Mouse (Mus musculus): ENCODE data around the gene Slc6a5. TPM values are rescaled to one million over a fixed set of nuclear protein-coding genes. Genes with fewer than 3 reads are reported as not detected.
A peak's percentile ranks its signal among the peaks of the same experiment; 100 is the strongest.

The Slc6a5 gene
- not detected in 2 replicates for polyA plus RNA-seq (2016; fragmentation: Nextera tagmentation; extraction: Ambion mirVana)

DNA sequence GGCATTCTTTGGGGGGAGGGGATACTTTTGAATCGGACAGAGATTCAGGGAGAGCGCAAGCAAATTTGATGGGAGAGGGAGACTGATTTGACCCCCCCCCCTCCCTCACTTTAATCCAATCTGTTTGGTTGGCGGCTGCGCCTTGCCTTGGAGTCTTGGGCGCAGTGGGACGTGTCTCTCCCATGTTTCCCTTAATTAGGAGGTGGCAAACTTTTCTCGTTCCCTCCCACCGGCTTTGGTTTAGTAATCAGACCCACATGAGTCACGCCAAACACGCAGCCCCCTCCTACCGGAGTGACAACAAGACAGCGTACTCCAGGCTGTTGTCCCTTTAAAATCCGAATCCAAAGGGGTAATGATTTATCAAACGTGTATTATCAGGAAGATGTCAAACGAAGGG lies at the start of gene Slc6a5:
Slc6a5 (plus strand) TSS at position 297 of the 400 bp plus-strand sequence.
- Histone ChIP-seq H3K27me3 (ENCODE audit: insufficient read depth, poor library complexity, severe bottlenecking) (peaks cover 100% of the 10 kb centered on the region), H3K4me1 (peaks cover 9% of the 10 kb centered on the region), H3K4me3 (no peak within 1 kb of the TSS), H3K9me3 (no peaks in the 10 kb centered on the region), H3K27ac (no peak within 1 kb of the TSS), H3K36me3 (no peaks in the 10 kb centered on the region)
- DNase-seq (ENCODE audit: low spot score), result no peak
- WGBS, result 3% methylated on average over 15 of the region's 15 CpGs

DNA sequence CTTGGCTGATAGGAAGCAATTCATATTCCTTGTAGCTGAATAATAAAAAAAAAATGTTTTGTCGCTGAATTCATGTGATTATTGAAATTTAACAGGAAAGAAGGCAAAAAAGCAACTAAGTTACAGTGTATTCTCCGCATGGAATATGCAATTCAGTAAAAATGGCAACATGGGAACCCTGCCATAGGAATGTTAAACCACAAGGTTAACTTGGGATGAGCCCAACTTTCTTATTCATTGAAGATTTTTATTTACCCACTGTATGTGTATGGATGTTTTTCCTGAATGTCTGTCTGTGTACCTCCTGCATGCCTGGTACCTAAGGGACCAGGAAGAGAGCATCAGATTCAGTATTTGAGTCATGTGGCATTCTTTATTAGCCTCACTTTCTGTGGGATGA lies 48.8 kb upstream of the Slc6a5 start:
- Histone ChIP-seq H3K36me3 (peaks cover 13% of the 10 kb centered on the region), H3K4me3 (no peak overlapping the region), H3K27me3 (ENCODE audit: insufficient read depth, poor library complexity, severe bottlenecking) (no peaks in the 10 kb centered on the region), H3K4me1 (no peaks in the 10 kb centered on the region), H3K9me3 (no peaks in the 10 kb centered on the region), H3K27ac (no peak overlapping the region)
- DNase-seq (ENCODE audit: low spot score), result no peak
- 94% methylated on average over 2 of the region's 2 CpGs for WGBS

DNA sequence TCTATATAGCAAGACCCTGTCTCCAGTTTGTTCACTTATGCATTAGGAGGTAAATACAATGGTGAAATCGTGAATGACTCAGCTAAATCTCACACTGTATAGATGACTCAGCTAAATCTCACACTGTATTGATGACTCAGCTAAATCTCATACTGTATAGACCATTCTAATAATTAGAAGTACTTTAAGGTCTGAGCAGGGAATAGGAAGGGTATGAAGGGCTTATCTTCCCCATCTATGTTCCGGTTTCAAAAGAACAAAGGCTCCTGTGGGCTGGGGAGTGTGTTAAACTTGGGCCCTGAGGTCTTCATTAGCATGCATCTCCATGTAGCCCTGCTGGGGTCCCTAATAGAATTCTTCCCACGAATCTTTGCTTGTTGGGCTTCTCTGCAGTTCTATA lies 46.2 kb upstream of the Slc6a5 start:
- no peak for DNase-seq (ENCODE audit: low spot score)
- Histone ChIP-seq H3K4me3 (no peak overlapping the region), H3K27me3 (ENCODE audit: insufficient read depth, poor library complexity, severe bottlenecking) (no peaks in the 10 kb centered on the region), H3K36me3 (no peaks in the 10 kb centered on the region; the same call in 1 of the 2 replicates), H3K27ac (no peak overlapping the region), H3K4me1 (no peaks in the 10 kb centered on the region), H3K9me3 (no peaks in the 10 kb centered on the region)
- 74% methylated on average over 3 of the region's 3 CpGs for WGBS

DNA sequence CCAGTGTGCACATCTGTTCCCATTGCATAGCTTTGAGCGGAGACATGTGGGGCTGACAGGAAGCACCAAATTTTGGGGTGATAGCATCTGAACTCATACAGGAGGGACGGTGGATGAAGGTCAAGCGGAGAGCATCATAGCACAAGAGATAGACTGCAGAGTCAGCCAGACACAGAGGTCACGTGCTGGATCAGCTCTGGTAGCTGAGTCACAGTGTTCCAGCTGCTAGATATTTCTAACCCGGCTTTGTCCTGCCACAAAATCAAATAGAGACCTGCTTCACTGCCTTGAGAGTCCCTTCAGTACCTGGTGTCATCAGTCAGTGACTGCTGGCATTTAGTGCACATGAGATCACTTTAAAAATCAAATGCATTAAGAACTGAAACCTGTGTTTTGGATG lies 40.3 kb upstream of the Slc6a5 start:
- Histone ChIP-seq H3K9me3 (no peaks in the 10 kb centered on the region), H3K27me3 (ENCODE audit: insufficient read depth, poor library complexity, severe bottlenecking) (no peaks in the 10 kb centered on the region), H3K27ac (no peak overlapping the region), H3K4me1 (no peaks in the 10 kb centered on the region), H3K4me3 (no peak overlapping the region), H3K36me3 (no peaks in the 10 kb centered on the region)
- no peak for DNase-seq (ENCODE audit: low spot score)
- WGBS, result 64% methylated on average over 5 of the region's 5 CpGs

DNA sequence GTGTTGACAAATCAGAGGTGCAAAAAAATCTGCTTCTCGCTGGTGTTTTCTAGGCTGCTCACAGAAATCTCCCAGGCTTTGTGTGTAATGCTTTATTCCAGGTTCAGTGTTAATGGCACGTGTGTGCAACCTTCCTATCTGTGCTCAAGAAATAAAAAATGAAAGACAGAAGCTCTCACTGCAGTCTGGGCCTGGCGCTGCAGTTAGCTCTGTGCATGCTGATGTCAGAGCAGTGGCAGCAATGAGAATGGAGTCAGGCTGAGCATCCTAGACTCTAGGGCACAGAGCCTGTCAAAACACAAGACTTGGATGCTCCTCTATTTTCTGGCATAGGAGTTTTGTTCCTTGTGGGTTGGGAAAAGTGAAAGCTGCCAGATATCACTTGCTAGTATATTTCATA lies 39.7 kb upstream of the Slc6a5 start:
- no peak for DNase-seq (ENCODE audit: low spot score)
- no peaks in the 10 kb centered on the region for H3K36me3 ChIP-seq
- no peaks in the 10 kb centered on the region for H3K27me3 ChIP-seq (ENCODE audit: insufficient read depth, poor library complexity, severe bottlenecking)
- no peaks in the 10 kb centered on the region for H3K4me1 ChIP-seq
- H3K27ac ChIP-seq, result no peak overlapping the region
- H3K4me3 ChIP-seq, result no peak overlapping the region
- no peaks in the 10 kb centered on the region for H3K9me3 ChIP-seq
- 71% methylated on average over 3 of the region's 3 CpGs for WGBS

DNA sequence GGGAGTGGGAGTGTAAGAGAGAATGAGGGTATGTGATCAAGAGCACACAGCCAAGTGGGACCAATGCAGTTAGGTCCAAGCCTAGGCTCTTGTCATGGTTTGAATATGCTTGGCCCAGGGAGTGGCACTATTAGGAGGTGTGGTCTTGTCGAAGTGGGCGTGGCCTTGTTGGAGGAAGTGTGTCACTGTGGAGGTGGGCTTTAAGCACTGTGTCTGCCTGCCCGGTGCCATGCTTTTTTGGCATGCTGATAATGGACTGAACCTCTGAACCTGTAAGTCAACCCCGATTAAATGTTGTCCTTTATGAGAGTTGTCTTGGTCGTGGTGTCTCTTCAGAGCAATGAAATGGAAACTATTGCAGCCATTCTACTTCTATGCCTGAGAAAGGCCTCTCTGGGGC lies 32.6 kb upstream of the Slc6a5 start:
- 74% methylated on average over 5 of the region's 5 CpGs for WGBS
- no peaks in the 10 kb centered on the region for H3K27me3 ChIP-seq (ENCODE audit: insufficient read depth, poor library complexity, severe bottlenecking)
- no peak overlapping the region for H3K27ac ChIP-seq
- no peaks in the 10 kb centered on the region for H3K9me3 ChIP-seq
- no peak overlapping the region for H3K4me3 ChIP-seq
- no peaks in the 10 kb centered on the region for H3K36me3 ChIP-seq
- no peak for DNase-seq (ENCODE audit: low spot score)
- peaks cover 3% of the 10 kb centered on the region for H3K4me1 ChIP-seq

DNA sequence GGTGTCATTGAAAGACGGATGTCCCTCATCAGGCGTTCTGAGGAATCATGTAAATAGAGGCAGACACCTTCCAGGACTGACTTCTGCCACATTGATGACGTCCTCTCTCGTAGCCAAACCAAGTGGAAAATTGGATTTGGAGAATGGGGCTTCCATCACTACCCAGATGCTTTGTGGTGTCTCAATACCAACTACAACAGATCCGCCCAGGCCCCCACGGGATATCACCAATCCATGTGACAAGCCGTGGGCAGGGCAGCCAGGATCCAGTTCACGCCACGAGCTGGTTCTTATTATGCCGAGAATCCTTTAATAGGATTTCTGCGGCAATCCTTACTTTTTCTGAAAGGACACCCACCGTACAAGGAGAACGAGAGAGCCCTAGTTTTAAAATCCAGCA lies 30.9 kb upstream of the Slc6a5 start:
- H3K27ac ChIP-seq, result no peak overlapping the region
- no peaks in the 10 kb centered on the region for H3K9me3 ChIP-seq
- H3K4me3 ChIP-seq, result no peak overlapping the region
- no peak for DNase-seq (ENCODE audit: low spot score)
- H3K4me1 ChIP-seq, result peaks cover 11% of the 10 kb centered on the region
- 80% methylated on average over 13 of the region's 13 CpGs for WGBS
- H3K27me3 ChIP-seq (ENCODE audit: insufficient read depth, poor library complexity, severe bottlenecking), result no peaks in the 10 kb centered on the region
- H3K36me3 ChIP-seq, result no peaks in the 10 kb centered on the region

DNA sequence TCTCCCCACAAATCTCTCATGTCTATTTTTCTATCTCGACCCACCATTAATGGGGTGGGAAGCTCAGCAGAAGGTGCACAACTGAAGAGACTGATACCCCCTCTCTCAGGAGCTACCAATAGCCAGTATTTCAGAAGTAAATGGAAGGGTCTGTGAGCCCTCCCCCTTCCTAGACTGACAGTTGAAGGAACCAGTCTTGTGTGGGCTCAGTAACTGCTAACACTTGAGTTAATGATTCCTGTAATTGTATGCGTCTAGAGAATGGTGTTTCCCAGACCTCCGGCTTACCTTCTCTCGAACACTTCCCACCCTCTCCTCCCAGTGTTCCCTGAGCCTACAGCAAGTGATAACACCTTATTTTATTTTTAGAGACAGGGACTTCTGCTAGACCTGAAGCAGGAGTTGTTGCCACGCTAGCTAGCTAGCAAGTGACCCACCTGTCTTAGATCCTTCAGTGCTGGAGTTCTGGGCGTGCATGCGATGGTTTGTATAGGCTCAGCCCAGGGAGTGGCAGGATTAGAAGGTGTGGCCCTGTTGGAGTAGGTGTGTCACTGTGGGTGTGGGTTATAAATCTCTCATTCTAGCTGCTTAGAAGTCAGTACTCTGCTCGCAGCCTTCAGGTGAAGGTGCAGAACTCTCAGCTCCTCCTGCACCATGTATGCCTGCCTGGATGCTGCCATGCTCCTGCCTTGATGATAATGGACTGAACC lies 29.8 kb upstream of the Slc6a5 start:
- H3K4me3 ChIP-seq, result no peak overlapping the region
- H3K9me3 ChIP-seq, result no peaks in the 10 kb centered on the region
- 71% methylated on average over 8 of the region's 8 CpGs for WGBS
- no peak overlapping the region for H3K27ac ChIP-seq
- H3K36me3 ChIP-seq, result no peaks in the 10 kb centered on the region
- DNase-seq (ENCODE audit: low spot score), result no peak
- H3K4me1 ChIP-seq, result peaks cover 11% of the 10 kb centered on the region
- no peaks in the 10 kb centered on the region for H3K27me3 ChIP-seq (ENCODE audit: insufficient read depth, poor library complexity, severe bottlenecking)

DNA sequence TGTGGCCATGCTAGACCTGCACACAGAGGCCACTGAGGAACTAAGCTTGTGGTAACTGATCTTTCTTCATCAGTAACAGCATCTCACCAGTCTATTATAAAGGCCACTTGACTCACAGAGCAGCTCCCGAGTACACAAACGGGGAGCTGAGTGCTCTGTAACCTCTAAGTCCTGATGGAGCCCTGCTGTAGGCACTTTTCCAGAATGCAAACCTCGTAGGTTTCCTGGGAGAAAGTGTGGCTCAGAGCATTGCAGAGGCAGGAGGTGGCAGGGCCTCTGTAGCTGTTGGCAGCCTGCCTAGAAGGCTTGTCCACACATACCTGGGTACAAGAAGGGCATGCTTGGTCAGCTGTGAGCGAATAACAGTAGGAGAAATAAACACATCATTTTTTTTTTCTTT lies 27.7 kb upstream of the Slc6a5 start:
- Histone ChIP-seq H3K4me3 (no peak overlapping the region), H3K27ac (no peak overlapping the region), H3K9me3 (no peaks in the 10 kb centered on the region), H3K4me1 (peaks cover 11% of the 10 kb centered on the region), H3K36me3 (no peaks in the 10 kb centered on the region), H3K27me3 (ENCODE audit: insufficient read depth, poor library complexity, severe bottlenecking) (no peaks in the 10 kb centered on the region)
- no peak for DNase-seq (ENCODE audit: low spot score)
- 30% methylated on average over 4 of the region's 4 CpGs for WGBS

DNA sequence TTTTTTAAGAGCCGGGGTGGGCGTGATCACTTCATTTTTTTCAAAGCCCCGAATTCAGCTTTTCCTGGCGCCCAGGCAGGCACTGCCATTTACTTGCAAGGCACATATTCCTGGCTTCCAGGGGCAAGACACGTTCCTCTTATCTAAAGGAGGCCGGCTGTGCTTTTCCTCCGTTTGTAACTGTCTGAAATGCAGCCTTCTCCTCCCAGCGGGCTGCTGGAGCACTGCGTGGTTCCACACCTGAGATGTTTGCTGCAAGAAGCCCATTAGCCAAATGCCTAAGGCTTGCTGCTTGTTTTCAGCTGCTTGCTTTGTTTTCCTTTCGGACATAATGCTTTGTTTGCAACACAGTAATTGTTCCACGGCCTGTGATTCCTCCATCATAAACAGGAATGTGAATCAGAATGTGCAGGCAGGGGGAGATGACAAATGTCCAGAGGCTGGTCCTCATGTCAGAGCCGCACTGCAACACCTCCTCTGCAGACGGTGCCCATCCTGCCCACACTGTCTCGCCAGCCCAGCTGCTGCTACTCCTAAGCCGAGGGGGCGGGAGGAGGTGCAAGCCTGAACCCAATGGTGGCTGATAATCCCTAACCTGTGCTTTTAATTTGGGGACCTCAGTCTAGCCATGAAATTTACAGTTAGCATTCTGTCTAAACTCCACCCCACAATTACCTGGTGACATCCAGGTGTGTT lies 27.1 kb upstream of the Slc6a5 start:
- H3K4me1 ChIP-seq, result peaks cover 11% of the 10 kb centered on the region
- no peak for DNase-seq (ENCODE audit: low spot score)
- 22% methylated on average over 16 of the region's 16 CpGs for WGBS
- no peaks in the 10 kb centered on the region for H3K9me3 ChIP-seq
- no peaks in the 10 kb centered on the region for H3K27me3 ChIP-seq (ENCODE audit: insufficient read depth, poor library complexity, severe bottlenecking)
- no peaks in the 10 kb centered on the region for H3K36me3 ChIP-seq
- H3K27ac ChIP-seq, result no peak overlapping the region
- 0 out of 2 replicates have a peak overlapping the region, but pooled peaks have one; percentile 19 for H3K4me3 ChIP-seq

DNA sequence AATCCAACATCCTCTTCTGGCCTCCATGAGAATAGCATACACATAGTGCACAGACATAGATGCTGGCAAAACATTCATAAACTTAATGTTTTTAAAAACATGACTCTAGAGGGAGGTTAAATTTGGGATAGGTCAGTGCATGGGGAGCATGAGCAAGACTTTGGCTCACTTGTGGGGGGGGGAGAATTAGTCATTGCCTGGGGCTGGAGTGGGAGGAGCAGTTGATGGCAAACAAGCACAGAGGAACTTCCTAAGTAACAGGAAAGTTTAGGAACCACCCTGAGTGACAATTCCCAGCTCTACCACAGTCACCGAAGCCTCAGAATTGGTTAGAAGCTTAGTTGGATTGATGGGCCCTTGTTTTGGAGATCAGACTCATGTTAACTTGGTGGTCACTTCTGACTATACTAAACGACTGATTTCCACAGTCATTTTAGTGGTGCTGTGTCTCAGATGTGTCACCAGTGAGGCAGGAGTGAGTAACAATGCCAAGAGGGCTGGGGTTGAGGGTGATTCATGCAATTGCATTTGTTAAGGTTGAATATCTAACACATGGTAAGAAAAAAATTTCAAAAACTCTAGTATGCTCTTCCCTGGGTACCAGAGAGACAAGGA lies 22.1 kb upstream of the Slc6a5 start:
- WGBS, result 62% methylated on average over 2 of the region's 2 CpGs
- Histone ChIP-seq H3K4me1 (peaks cover 2% of the 10 kb centered on the region; the same call in 1 of the 2 replicates), H3K36me3 (no peaks in the 10 kb centered on the region), H3K9me3 (no peaks in the 10 kb centered on the region), H3K27ac (no peak overlapping the region), H3K27me3 (ENCODE audit: insufficient read depth, poor library complexity, severe bottlenecking) (no peaks in the 10 kb centered on the region), H3K4me3 (no peak overlapping the region)
- no peak for DNase-seq (ENCODE audit: low spot score)

DNA sequence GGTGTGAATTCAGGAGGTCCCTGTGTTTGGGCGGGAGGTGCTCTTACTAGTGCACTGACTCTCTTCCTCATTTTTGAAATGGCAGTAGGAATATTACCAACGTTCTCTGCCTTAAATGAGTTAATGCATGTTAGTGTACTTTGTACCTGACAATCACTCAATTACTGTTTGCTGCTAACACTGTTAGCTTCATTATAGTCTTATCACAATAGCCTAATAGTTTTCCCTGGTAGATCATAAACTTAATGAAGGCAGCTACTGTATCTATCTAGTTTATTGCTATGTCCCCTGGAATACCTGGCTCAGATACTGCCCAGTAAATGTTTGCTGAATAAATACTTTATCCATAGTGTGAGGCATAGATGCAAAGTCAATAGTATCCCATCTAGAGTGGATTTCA lies 15.2 kb upstream of the Slc6a5 start:
- Histone ChIP-seq H3K4me3 (no peak overlapping the region), H3K27me3 (ENCODE audit: insufficient read depth, poor library complexity, severe bottlenecking) (no peaks in the 10 kb centered on the region), H3K27ac (no peak overlapping the region), H3K36me3 (no peaks in the 10 kb centered on the region), H3K9me3 (no peaks in the 10 kb centered on the region), H3K4me1 (no peaks in the 10 kb centered on the region)
- DNase-seq (ENCODE audit: low spot score), result no peak
- WGBS, result 82% methylated on average over 2 of the region's 2 CpGs

DNA sequence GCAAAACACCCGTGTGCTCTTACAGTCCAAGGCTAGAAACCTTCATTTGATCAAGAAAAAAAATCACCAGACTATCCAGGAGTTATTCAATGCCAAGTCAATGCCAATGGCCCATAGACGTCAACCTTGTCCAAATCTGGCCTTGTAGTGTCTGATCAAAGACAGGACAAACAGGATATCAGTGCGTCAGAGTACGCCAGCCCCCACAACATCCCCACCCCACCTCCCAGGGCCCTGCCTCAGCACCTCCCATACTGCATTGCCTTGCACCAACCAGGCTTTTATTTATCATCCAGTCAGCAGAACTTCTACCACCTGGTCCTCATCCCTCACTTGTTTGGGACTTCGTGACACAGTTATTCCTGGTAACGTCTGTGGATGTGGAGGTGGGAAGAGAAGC lies 14.7 kb upstream of the Slc6a5 start:
- no peaks in the 10 kb centered on the region for H3K4me1 ChIP-seq
- H3K4me3 ChIP-seq, result no peak overlapping the region
- H3K9me3 ChIP-seq, result no peaks in the 10 kb centered on the region
- H3K27ac ChIP-seq, result no peak overlapping the region
- 70% methylated on average over 6 of the region's 6 CpGs for WGBS
- DNase-seq (ENCODE audit: low spot score), result no peak
- H3K27me3 ChIP-seq (ENCODE audit: insufficient read depth, poor library complexity, severe bottlenecking), result no peaks in the 10 kb centered on the region
- no peaks in the 10 kb centered on the region for H3K36me3 ChIP-seq
